Mouse (Mus musculus): Measurements from ENCODE around the gene Mc1r.

DNA sequence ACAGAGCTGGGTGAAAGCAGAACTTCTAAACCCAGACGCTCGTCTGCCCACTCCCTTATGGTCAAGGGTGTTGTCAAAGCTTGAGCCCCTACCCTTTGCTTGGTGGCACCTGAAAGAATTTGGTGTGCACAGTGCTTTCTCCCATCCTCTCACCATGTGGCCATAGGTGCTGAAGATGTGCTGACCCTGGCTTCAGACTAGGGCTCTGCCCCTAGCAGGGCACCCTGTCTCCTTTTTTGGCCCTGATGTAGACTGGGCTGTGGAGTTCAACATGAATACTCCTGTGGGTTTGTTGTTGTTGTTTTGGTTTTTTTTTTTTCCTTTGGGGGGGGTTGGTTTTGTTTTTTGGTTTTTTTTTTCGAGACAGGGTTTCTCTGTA lies 15.9 kb downstream of the Mc1r start:
- TF ChIP-seq CTCF (IDR thresholded peaks at IDR 0.05) (no peak), EP300 (IDR thresholded peaks at IDR 0.05) (no peak)
